Mouse (Mus musculus): ENCODE results near the gene Nrxn3. TPM values are rescaled to one million over a fixed set of nuclear protein-coding genes. Genes with fewer than 3 reads are reported as not detected.

Gene Nrxn3
- total RNA-seq, 2 experiments from 2014 or later, result 153 to 168 TPM

DNA sequence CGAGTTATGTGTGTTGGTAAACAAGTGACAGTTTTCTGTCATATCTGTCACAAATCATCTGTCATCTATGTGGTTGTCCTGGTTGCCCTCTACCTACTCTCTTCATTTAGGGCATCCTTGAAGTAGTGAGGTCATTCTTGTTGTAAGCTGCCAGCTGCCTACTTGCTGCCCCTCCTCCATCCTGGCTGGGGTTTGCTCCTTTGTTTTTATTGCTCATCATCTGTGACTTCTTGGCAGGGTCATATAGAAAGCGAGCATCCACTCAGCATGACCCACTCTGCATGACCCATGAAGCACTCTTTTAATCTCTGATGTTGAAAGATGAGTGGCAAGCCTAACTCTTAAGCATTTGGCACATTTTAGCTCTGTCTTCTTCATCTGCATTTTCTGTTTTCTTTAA lies 194.1 kb downstream of the Nrxn3 start:
- no peak for DNase-seq (ENCODE audit: low spot score in 2 of 2)

DNA sequence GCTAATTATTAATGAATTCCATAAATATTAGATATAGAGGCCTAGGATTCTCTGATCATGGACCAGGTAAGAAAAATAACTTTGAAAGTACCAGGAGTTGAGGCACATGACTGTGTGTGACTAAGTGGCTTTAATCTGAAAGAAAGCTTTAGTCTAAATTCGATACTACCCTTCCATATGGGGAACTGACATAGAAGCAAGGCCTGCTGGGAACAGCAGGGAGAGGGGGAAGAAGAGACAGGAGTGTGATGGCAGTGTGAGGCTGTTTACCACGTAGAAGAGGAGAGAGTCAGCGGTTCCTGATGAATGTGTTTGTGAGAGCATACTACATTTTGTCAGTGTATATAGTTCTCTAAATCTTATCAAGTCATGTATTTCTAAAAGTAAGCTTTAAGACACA lies 202.2 kb downstream of the Nrxn3 start:
- no peak for DNase-seq (ENCODE audit: low spot score in 2 of 2)

DNA sequence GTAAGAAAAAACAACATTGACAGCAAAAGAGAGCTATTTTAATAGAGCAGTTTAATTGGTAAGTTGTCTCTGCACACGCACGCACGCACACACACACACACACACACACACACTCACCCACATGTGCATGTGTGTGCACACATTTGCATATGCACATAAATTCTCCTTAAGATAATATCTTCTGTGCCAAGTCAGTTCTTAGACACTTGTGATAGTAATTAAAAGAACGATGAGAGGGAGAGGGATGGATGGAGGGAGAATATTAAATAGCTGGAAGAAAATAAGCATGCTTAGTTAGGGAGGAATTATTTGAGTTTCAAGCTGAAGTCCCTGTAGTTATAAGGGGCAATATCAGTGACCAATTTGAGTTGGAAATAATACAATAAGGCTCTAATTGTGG lies 203.6 kb downstream of the Nrxn3 start:
- no peak for DNase-seq (ENCODE audit: low spot score in 2 of 2)

DNA sequence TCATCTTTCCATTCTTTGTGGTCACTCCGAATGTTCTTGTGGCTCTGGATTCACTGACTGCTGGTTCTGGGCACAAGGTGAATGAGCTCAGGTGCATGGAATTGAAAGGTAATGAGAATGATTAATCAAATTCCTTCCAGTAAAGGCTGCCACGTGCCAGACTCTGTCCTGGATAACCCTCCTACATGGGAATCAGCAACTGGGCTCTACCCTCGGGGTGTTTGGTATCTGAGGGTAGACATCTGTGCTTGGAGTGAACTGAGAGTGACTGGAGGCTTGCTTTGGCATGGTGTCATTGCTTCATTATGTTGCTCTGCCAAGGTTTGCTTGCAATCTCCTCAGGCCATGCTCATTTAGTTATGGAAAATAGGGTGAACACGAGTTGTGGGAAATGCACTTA lies 209.0 kb downstream of the Nrxn3 start:
- DNase-seq (ENCODE audit: low spot score in 2 of 2), result no peak

DNA sequence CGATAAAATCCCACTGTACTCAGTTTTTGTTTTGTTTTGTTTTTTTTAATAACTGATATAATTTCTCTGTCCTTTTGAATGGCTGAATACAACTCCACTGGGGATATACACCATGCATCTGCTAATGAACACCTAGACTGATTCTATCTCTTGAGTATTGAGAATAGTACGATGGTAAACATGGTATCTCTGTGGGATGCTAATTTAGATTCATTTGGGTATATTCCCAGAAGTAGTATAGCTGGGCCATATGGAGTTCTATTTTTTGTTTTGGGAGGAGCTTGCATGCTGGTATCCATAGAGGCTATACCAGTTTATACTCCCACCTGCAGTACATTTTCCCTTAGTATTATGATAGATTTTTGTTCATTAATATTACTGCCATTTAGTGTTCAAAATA lies 217.0 kb downstream of the Nrxn3 start:
- DNase-seq (ENCODE audit: low spot score in 2 of 2), result no peak

DNA sequence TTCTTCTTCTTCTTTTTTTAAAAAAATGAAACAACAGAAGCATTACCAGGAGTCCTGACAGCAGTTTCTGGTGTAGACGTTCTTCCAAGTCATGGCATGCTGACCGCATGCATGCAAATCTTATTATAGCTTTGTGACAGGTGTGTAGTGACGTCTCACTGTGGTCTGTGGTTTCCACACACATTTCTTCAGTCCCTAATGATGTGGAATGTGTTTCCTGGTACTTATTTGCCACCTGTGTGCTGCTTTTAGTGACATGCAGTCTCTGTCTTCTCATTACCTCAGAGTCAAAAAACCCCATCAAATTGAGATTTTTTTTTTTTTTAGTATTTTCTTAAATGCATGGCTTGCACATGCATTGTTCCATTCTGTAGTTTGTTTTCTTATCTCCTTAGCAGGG lies 222.3 kb downstream of the Nrxn3 start:
- no peak for DNase-seq (ENCODE audit: low spot score in 2 of 2)

DNA sequence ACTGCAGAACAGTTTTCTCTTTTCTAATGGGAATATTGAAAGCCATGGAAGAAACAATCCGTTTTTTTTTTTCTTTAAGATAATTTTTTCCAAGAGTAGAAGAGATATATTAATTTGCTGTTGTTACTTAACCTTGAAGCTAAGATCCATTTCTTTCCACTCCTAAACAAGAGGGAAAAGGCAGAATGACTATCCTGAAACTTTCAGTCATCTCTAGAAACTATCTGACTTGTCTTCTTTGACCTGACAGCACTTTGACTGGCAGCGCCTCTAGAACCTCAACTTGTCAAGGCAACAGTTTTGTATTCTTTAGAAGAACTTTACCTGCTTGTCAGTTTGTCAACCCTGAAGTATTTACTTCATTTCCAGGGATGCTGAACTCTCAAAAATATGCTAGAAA lies 227.2 kb downstream of the Nrxn3 start:
- DNase-seq (ENCODE audit: low spot score in 2 of 2), result no peak

DNA sequence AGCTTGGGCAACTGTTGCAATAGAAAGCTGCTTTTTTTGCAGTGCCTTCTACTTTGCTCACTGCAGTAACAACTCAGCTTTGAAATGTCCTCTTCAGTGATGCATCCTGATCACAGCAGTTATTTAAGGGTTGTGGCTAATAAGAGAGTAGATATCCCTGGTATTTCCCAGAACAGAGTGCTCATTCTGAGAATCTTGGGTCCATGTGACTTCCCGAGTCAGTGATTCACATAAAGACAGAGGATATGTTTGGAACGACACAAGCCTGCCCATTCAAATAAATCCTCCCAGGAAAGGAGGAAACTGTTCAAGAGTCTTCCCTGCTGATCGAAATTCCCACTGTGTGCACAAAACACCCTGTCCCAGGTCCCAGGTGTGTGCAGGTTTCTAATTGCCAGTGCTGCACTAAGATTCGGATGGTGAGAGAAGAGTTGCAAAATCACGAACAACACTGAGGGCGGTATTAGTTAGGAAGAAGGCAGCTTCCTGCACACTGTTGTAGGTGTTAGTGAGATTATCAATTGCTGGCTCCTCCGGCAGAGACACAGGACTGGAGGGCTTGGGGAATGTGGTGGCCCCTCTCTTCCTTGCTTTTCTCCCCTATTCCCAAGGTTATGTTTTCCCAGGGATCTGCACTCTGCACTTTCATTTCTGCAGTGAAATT lies 230.4 kb downstream of the Nrxn3 start:
- DNase-seq (ENCODE audit: low spot score in 2 of 2), result no peak

DNA sequence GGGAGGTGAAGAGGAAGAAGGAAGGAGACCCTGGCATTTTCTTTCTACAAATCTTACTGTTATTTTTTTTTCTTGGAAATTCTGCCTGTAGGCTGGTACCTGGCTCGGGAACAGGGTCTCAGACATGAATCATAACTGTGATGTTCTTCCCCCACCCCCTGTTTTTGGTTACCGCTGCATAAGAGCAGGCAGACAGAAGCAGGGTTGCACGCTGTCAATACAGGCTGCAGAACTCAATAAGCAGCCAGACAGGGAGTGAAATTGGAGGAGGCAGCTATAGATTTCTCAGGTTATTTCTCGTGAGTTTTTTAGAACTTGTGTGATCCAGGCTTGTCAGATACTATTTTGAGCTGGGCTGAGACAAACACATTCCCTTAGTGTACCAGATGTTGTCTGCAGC lies 231.1 kb downstream of the Nrxn3 start:
- DNase-seq (ENCODE audit: low spot score in 2 of 2), result no peak

DNA sequence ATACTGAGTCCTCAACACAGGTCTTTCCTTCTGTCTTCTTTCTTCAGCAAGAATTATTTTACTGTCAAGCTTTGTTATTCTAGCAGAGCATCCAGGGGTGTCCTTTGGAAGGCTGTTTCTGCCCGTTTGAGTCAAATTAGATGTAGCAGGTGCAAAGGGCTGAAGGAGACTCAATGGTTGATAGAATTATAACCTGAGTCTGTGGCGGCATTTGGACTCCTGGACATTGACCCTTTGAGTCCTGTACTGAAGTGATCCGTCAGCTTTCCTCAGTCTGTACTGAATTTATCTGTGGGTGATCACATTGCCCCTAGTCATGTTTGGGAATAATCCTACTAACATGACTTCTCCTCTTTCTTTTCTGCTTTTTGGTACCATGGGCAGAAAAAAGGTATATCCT lies 234.8 kb downstream of the Nrxn3 start:
- no peak for DNase-seq (ENCODE audit: low spot score in 2 of 2)

DNA sequence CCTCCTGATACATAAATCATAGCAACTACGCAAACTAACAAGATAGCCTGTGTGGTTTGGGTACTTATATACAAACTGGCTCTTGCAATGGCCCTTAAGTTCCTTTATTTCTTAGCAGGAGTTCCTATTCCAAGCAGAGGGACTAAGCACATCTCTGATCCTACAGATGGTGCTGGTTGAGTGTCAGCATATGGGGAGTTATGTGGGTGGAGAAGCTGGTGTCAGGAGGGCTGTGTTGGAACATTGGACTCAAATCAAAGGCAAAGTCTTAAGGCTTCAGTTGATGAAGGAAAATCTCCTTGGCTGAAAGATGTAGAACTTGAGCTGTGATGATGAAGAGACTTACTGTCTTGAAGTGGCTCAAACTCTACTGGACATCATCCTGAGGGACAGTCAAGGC lies 238.1 kb downstream of the Nrxn3 start:
- DNase-seq (ENCODE audit: low spot score in 2 of 2), result no peak

DNA sequence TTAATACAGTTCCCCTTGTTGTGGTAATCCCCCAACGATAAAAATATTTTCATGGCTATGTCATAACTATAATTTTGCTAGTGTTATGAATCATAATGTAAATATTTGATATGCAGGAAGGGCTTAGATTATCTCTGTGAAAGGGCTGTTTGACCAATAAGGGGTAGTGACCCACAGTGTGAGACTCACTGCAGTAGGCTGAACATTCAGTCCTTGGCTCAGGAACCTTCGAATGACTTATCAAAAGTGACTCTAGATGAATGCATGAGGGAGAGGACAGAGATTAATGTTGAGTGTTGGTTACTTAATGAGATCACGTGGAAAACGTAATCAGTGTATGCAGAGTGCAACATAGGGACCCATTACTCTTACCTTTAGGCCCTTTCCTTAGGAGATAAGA lies 243.7 kb downstream of the Nrxn3 start:
- DNase-seq (ENCODE audit: low spot score in 2 of 2), result no peak

DNA sequence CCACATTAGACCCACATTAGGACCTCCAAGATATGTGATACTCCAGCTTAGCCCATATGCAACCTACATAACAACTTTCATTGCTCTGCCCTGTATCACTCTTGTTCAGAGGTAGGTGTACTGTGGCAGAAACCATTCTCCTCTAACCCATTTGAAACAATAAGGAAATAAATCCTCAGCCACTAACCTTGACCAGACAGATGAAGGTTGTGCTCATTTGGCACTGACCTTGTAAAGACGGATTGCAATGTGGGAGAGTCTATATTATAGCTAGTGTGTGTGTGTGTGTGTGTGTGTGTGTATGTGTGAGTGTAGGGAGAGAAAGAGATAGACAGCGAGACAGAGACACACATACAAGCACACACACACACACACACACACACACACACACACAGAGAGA lies 253.9 kb downstream of the Nrxn3 start:
- DNase-seq (ENCODE audit: low spot score in 2 of 2), result no peak

DNA sequence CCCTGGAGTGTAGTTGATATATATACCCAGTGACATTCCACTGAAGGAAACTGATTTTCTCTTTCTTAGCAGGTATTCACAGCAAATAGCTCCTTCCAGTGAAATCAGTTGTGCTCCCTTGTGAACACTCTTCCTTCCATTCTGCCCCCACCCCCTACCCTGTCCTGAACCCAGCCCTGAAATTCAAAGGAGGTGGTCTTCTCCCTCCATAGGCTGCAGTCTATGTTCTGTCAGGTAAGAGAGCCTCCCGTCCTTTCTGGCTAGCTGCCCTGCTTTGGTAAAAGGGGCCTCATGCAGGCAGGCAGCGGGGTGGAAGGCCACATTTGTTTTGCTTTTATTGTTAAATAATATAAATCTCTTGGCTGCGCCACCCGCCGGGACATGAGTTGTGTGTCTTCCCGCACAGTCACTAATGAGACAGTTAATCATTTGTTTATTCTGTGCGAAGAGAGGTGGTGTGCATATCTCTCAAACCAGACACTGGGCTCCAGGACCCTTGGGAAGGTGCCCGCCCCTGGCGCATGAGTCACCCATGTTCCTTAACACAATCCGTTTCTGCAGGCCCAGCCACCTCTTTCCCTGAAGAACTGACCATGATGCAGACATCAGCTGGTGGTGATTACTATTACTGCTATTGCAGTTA lies 261.1 kb downstream of the Nrxn3 start:
- no peak for DNase-seq (ENCODE audit: low spot score in 2 of 2)

DNA sequence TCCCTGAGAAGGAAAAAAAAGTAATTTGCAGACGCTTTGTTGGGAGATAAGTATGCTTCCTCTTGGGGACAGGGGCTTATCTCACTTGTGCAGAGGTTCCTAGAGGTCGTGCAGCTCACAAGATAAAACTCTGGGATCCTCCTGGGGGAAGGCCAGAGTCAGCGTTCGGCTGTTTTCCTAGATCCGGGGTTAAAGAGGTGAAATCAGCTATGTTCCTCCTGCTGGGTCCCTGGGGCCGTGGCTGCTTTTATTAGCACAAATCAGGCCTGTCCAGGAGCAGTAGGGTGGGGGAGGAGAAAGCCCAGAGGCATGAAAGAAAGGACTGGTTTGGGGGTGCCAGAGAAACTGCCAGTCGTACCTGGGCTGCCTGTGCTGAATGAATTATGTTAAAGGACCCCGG lies 261.7 kb downstream of the Nrxn3 start:
- DNase-seq (ENCODE audit: low spot score in 2 of 2), result no peak

DNA sequence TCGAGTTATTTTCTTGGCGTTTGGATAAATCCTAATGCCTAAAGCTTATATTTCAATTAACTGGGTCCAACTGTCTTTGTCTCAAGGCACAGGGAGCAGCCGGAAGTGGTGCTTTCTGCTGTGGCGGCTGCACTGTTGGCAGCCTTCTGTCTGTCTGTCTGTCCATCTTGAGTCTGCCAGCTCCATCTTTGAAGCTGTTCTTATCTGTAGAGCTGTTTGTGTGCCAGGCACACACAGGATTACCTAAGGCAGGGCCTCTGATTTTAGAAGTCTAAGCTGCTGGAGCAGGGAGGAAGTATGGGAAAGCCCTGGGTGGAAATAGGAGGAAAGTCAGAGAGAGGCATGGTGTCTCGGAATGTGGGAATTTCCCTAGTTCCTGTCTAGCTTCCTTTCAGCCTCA lies 262.1 kb downstream of the Nrxn3 start:
- DNase-seq (ENCODE audit: low spot score in 2 of 2), result no peak

DNA sequence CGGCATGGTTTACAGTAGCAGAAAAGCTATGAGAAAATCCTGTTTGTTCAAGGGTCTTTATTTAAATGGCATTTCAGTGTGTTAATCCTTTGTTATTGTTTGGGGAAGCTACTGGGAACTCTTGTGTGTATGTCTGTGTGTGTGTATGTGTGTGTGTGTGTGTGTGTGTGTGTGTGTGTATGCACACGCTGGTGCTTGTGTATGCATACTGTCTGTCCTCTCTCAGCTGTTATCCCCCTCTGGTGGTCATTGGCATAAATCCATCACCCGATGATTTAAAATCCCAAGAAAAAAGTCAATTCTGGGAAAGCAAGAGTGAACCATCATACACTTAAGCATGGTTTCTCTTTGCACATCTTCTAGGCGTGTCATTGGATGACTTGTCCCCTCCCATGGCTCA lies 264.4 kb downstream of the Nrxn3 start:
- no peak for DNase-seq (ENCODE audit: low spot score in 2 of 2)

DNA sequence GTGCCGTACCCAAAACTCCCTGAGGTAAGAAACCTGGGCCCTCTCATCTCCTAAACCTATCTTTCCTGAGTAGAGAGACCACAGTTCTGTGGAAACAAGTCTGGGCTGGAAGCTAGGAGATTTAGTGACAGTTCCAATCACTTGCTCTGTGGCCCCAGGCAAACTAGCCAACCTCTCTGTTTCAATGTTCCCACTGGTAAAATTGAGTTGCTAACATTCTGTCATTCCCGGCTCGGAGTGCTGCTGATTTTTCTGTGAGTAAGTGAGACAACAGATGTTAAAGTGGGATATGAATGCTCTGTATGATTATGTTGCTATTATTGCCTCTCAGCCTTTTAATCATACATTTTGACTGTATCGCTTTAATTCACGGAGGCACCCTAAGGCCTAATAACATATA lies 268.1 kb downstream of the Nrxn3 start:
- DNase-seq (ENCODE audit: low spot score in 2 of 2), result no peak

DNA sequence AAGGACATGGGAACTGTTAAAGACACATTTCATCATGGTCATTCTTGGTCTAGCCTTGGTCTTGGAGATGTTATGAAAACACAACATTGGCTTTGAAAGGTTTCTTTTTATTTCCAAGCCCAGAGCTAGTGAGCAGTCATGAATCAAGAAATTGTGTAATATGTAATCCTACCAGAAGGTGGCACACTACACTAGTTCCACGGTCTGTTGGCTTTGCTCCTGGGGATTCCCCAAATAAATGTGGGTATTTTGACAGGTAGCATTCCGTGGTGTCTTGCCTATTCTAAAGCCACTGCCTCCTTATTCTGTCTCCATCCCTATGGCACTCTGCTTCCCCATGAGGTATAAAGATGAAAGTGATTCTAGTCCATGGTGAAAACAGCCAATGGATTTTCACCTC lies 269.5 kb downstream of the Nrxn3 start:
- no peak for DNase-seq (ENCODE audit: low spot score in 2 of 2)

DNA sequence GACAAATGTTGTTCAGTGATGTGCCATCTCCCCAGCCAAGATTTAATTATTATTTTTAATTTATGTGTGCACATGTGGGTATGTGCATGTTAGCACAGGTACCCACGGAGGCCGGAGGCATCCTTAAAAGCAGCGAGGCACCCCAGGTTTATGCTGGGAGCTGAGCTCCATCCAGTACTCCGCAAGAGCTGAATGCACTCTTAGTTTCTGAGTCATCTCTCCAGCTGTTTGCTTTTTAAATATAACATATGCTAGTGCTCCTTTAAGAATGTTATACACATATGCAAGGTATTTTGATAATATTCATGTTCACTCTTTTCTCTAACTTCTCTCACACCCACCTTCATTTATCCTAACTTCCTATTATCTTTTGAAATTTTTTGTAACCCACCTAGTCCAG lies 271.1 kb downstream of the Nrxn3 start:
- no peak for DNase-seq (ENCODE audit: low spot score in 2 of 2)

DNA sequence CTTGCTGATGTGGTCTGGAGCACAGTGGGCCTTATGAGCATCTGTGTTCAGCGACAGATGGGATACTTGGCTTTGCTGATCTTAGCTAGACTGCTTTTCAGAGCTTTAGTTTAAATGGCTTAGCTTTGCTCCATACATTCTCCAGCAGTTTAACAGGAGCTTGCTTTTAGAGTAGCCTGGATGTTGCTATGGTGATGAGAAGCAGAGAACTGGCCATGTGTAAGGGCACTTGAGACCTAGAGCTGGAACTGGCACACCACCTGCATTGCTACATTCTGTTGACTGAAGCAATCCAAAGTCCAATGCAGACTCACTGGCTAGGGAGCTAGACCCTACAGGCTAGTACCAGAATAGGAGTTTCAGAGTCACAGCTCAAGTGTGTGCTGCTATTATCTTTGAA lies 293.8 kb downstream of the Nrxn3 start:
- DNase-seq (ENCODE audit: low spot score in 2 of 2), result no peak

DNA sequence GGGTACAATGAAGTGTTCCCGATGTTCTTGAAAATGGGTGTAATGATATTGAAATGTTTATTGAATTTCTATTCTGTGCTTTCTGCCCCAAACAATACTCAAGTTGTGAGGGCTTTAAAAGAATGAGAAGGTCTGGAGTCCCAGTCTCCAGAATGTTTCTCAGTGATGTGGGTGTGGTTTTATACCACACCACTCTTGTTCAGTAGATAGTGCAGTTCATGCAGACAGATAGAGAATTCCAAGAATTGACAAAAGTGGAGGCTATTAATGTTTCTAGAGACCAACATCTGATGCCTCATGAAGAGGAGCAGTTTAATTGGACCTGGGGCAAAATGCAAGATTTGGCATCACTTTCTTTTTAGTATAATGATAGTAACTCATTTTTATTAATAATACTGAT lies 302.5 kb downstream of the Nrxn3 start:
- no peak for DNase-seq (ENCODE audit: low spot score in 2 of 2)

DNA sequence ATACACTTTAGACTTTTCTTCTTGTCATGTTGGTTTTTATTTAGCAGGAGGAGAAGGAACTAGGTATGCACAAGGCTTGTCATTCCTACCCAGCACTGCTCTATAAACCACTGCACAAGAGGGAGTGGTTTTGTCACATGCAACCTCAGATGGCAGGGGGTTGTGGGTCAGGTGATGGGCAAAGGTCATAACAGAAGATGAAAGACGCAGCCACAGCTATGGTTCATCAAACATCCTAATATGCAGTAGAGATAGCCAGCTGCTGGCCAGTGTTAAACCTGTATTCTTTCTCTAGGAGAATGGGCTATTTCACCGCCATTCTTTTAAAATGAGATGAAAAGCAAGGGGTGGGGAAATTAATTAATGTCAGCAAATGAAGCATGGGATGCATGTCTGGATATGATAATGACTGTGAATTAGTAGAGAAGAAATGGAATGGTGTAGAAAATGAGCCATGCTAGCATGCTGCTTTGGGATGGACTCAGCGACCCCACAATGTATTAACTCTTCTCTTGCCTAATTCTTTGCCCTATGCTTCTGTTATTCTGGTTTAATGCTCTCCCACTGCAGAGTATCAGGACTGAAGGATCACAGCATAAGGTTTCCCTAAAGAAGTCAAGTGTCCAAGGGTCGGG lies 313.4 kb downstream of the Nrxn3 start:
- no peak for DNase-seq (ENCODE audit: low spot score in 2 of 2)

Measured in layer of hippocampus, postnatal 10 days (tissue).